Mouse (Mus musculus): Measurements from ENCODE around the gene Clca3a1.
A peak's percentile ranks its signal among the peaks of the same experiment; 100 is the strongest.

Gene Clca3a1

GRCm38 (mm10) chr3:144719088-144719900 lies 41.5 kb downstream of the Clca3a1 start:
- peak; percentile 48 for DNase-seq

- DNase-seq: no peak
These were observed 42.1 kb downstream of the Clca3a1 start for GRCm38 (mm10) chr3:144718706-144719087.

GRCm38 (mm10) chr3:144717835-144718234 lies 42.9 kb downstream of the Clca3a1 start:
- DNase-seq: no peak

- no peak for DNase-seq
These were observed 43.7 kb downstream of the Clca3a1 start for GRCm38 (mm10) chr3:144717121-144717520.

- DNase-seq: no peak
These were observed 44.9 kb downstream of the Clca3a1 start for GRCm38 (mm10) chr3:144715901-144716300.

GRCm38 (mm10) chr3:144715033-144715432 lies 45.7 kb downstream of the Clca3a1 start:
- no peak for DNase-seq

GRCm38 (mm10) chr3:144714606-144715005 lies 46.2 kb downstream of the Clca3a1 start:
- no peak for DNase-seq

- no peak for DNase-seq
These were observed 46.7 kb downstream of the Clca3a1 start for GRCm38 (mm10) chr3:144714126-144714525.

- no peak for DNase-seq
These were observed 49.1 kb downstream of the Clca3a1 start for GRCm38 (mm10) chr3:144711607-144712206.

GRCm38 (mm10) chr3:144708612-144709011 lies 52.2 kb downstream of the Clca3a1 start:
- no peak for DNase-seq

GRCm38 (mm10) chr3:144703959-144704358 lies 56.8 kb downstream of the Clca3a1 start:
- no peak for DNase-seq

GRCm38 (mm10) chr3:144698790-144699433 lies 61.9 kb downstream of the Clca3a1 start:
- no peak for DNase-seq

GRCm38 (mm10) chr3:144697942-144698341 lies 62.8 kb downstream of the Clca3a1 start:
- DNase-seq: no peak

GRCm38 (mm10) chr3:144697154-144697553 lies 63.6 kb downstream of the Clca3a1 start:
- DNase-seq: no peak

GRCm38 (mm10) chr3:144694941-144695340 lies 65.8 kb downstream of the Clca3a1 start:
- no peak for DNase-seq

GRCm38 (mm10) chr3:144694040-144694439 lies 66.7 kb downstream of the Clca3a1 start:
- no peak for DNase-seq

- no peak for DNase-seq
These were observed 68.7 kb downstream of the Clca3a1 start for GRCm38 (mm10) chr3:144692052-144692451.

GRCm38 (mm10) chr3:144689236-144689635 lies 71.5 kb downstream of the Clca3a1 start:
- DNase-seq: no peak

- DNase-seq: no peak
These were observed 72.5 kb downstream of the Clca3a1 start for GRCm38 (mm10) chr3:144688284-144688683.

- DNase-seq: no peak
These were observed 73.2 kb downstream of the Clca3a1 start for GRCm38 (mm10) chr3:144687618-144688017.

GRCm38 (mm10) chr3:144686146-144686545 lies 74.6 kb downstream of the Clca3a1 start:
- DNase-seq: no peak

- DNase-seq: no peak
These were observed 77.5 kb downstream of the Clca3a1 start for GRCm38 (mm10) chr3:144683136-144683814.

GRCm38 (mm10) chr3:144681542-144681941 lies 79.2 kb downstream of the Clca3a1 start:
- DNase-seq: no peak

Data from layer of hippocampus, adult 9-11 months (tissue).